Mouse (Mus musculus): Measurements from ENCODE around the gene Dnaic2. TPM values are rescaled to one million over a fixed set of nuclear protein-coding genes. Genes with fewer than 3 reads are reported as not detected.
A peak's percentile ranks its signal among the peaks of the same experiment; 100 is the strongest.

Dnaic2 gene
- total RNA-seq, 2 experiments from 2014 or later: not detected

DNA sequence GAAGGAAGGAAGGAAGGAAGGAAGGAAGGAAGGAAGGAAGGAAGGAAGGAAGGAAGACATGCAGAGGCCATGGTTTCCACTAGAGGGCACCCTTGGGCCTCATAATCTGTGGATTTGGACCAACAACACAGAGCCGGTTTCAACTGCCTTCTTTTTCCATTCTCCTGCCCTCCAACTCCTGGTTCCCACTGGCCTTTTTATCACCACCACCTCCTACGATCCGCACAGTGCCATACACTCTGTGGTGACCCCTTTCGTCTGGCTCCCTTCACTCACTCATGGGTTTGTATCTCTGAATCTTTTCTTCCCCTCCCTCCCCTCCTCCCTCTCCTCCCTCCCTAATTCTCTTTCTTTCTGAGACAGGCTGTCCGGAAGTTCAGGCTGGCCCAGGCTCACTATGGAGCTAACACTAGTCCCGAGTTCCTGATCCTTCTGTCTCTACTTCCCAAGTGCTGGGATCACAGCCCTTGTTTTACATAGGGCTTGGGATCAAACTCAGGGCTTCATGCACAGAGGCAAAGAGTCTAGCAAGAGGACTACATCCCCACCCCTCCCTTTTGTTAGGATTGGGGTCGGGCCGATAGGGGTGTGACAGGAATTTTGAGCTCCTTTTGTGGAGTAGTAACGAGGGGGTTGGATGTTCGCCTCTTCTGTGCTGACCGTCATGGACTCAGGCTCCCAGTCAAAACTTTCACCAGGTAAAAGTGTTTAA lies 9.9 kb downstream of the Dnaic2 start:
- ATAC-seq (replicated peaks; ENCODE audit: low FRiP score, poor library complexity, severe bottlenecking): no peak

DNA sequence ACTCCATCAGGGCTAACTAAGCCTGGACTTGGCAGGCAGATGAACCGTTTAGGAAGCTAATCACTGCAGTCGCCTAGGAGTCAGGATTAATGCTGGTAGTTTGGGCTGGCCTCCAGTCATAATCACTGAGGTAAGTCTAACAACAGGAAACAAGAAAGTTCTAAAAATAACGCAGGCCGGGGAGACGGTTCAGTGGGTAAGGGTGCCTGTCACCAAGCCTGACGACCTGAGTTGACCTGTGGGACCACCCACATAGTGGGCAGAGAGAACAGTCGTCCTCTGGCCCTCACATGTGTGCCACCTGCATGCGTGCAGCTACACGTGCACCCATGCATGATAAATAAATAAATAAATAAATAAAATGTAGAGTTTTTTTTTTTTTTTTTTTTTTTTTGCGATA lies 13.4 kb downstream of the Dnaic2 start:
- ATAC-seq (replicated peaks; ENCODE audit: low FRiP score, poor library complexity, severe bottlenecking): no peak

DNA sequence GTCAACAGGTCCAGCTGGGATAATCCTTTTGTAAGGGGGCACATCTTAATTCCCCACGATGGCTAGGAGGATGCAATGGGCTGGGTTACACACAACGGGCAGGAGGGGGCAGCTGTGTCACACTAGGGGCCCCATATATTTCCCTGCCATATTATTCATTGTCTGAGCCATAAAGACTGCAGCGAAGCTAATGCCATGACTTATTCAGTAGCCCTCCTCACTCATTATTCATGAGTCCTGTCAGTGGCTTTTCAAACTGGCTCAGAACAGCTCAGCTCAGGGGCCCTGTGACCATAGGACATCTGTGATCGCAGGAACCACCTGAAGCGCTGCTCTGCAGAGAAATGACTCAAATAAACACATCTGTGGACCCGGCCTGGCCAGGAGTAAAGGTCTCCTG lies 14.2 kb downstream of the Dnaic2 start:
- ATAC-seq (replicated peaks; ENCODE audit: low FRiP score, poor library complexity, severe bottlenecking): no peak

DNA sequence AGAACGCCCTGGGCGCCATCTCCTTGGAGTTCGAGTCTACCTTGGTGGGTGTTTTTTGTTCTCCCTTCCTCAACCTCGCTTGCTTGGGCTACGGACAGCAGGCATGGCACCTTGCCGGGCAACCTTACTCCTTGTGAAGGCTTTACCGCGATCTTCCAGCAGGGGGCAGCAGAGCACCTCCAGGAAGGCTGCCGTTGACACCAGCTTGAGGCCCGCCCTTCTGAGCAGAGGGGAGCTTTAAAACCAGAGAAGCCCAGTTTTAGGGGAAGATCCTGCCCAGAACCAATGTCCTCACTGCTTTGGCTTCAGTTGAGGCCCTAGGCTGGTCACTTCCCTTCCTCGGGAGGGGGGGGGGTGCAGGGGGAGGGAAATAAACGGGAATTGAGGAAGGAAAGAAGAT lies 17.9 kb downstream of the Dnaic2 start:
- peak; percentile 84 for ATAC-seq (replicated peaks; ENCODE audit: low FRiP score, poor library complexity, severe bottlenecking)

DNA sequence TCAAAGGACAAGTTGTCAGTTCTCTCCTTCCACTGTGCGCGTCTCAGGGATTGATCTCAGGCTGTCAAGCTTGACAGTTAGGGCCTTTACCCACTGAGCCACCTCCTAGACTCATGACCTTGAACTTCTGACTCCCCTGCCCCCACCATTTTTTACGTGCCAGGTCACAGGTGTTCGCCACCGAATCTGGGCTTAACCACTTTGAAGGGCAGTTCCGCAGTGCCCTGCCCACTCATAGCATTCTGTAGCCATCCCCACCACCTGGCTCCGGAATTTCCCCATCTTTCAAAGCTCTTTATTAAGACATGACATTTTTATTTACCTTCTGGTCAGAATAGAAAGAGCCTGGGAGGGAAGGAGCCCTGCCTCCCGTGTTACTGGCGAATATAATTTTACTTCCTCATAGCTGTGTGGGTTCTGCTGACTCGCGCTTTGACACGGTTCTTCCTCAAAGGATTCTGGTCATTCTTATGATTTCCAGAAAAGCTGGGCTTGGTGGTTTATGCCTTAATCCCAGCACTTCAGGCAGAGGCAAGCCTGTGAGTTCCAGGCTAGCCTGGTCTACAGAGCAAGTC lies 20.4 kb downstream of the Dnaic2 start:
- no peak for ATAC-seq (replicated peaks; ENCODE audit: low FRiP score, poor library complexity, severe bottlenecking)

DNA sequence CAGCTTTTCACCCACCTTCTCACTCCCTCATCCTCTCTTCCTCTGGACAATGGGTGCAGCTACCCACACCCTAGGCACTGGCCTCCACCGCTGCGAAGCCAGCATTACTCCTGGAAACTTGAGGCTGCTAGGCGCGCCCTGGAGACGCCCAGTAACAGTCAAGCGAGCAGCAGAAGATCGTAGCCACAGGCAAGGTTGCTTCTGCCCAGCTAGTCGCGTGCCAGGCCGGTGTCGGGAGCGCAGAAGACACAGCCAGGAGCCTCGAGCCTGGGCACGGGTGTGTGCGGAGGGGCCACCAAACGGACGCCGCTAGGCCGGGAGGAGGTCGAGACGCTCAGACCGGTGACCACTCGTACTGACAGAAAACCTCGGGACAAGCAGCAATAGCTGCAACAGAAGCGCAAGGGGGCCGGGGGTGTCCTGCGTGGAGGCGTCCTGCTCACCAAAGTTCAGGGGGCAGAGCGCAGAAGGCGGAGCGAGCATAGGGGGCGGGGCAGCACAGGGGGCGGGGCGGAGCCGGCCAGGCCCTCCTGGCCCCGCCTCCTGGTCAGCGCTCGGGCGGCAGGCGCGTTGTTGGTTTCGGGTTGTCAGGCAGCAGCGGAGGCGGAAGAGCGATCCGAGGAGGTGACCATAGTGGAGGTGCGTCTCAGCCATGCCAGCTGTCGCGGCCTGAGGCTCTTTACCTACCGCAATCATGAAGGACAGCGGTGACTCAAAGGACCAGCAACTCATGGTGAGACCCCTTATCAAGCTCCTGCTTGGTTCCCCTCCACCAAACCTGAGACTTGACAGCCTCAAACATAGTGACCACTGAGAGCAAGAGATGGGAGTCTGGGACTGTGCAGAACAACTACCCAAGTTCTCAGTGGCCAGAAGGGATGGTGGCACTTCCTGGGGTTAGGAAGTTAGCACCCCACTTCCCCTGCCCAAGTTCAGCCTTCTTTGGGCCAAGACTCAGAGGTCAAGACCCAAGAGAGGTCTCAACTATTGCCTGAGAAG lies 37.9 kb downstream of the Dnaic2 start, which contains the start of gene Kif19a:
Gene Kif19a, plus strand, starts transcription at position 569 of the 999 bp plus-strand sequence.
- ATAC-seq (replicated peaks; ENCODE audit: low FRiP score, poor library complexity, severe bottlenecking): 0 out of 2 replicates have a peak, but pooled peaks have one; percentile 54

DNA sequence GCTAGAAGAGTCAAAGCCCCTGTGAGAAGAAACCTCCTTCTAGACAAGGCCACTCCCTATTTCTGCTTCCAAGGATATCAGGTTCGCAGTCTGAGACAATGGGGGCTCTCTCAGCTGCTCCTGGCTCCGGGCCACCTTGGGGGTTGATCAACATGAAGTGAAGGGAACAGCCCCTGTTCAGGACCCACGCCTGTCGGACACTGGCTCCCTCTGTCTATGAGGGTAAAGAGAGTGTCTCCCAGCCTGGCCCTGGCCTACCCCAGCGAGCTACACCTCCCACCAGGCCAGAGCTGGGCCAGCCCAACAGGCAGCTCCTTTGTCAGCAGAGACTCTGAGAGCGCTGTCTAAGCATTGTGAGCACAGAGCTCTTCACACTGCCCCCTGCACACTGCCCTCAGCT lies 42.7 kb downstream of the Dnaic2 start:
- no peak for ATAC-seq (replicated peaks; ENCODE audit: low FRiP score, poor library complexity, severe bottlenecking)

DNA sequence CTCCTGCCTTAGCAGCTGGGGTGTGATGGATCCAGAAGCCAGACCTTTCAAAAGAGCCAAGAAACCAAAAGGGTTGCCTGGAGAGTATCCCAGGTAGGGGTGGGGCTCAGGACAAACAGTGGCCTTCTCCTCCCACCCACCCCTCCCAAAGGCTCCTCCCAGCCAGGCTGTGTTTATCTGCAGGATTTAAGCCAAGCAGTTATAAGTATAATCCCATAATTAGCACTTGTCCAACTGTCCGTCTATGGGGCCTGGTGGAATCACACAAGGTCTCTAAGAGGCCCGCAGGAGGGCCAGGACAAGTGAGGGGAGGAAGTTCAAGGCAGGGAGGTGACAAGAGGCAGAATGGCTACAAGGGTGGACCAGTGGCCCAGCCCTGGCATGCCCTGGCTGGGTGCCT lies 44.7 kb downstream of the Dnaic2 start:
- no peak for ATAC-seq (replicated peaks; ENCODE audit: low FRiP score, poor library complexity, severe bottlenecking)

DNA sequence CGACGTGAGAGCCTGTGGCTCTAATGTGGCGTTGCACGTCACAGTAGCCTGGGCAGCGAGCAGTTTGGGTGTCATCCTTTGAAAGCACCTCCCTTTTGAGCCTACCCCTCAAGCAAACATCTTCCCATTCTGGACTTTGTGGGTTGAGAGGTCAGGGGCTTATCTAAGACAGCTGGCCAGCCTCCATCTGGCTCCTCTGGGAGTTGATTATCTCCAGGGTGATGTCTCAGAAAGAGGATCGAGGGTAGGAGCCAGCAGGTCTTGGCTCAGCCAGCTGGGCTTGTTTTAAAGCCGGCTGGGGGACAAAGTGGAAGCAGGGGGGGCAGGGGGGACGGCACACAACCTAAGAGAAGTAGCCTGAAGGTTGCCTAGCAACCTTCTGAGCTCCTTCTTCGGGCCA lies 52.9 kb downstream of the Dnaic2 start:
- no peak for ATAC-seq (replicated peaks; ENCODE audit: low FRiP score, poor library complexity, severe bottlenecking)

DNA sequence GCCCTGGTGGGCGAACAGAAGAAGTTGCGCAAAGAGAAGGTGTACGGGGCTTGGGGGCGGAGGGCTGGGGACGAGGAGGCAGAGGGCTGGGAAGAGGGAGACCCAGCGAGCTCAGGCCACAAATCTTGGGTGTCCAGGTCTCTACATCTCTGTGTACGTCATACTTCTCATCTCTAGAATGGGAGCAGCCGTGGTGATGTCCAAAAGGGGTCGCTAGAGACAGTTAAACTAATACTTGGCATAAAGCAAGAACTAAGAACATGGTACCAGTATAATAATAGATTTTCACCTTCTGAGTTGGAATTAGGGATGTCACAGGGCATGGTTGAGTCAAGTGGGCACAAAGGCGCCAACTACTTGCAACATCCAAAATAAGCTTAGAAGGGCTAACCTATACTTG lies 58.7 kb downstream of the Dnaic2 start:
- no peak for ATAC-seq (replicated peaks; ENCODE audit: low FRiP score, poor library complexity, severe bottlenecking)

DNA sequence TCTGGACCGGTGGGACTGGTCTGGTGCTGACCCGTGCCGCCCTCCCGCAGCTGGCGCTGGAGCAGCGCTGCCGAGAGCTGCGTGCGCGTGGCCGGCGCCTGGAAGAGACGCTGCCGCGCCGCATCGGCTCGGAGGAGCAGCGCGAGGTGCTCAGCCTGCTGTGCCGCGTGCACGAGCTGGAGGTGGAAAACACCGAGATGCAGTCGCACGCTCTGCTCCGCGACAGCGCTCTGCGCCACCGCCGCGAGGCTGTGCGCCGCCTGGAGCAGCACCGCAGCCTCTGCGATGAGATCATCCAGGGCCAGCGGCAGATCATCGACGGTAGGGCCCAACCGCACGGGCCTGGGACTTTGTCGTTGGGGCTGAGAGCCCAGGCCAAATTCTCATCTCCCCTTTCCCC lies 59.1 kb downstream of the Dnaic2 start:
- no peak for ATAC-seq (replicated peaks; ENCODE audit: low FRiP score, poor library complexity, severe bottlenecking)

DNA sequence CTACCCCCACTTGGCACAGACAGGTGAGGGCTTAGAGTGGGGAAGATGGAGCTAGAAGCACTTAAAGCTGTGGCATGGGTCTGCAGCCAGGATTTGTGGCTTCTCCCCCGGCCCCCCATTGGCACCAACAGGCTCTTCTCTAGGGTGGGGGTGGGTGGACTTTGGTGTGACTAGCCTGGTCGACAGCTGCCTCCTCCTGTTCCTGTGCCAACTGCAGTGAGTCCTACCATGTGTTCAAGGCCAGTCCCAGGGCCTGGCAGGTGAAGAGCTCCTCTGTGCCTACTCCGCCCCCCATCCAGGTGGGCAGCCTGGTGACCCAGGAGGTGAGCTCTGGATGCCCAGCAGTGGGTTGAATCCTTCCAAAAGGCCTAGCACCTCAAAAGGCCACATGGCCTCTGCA lies 60.4 kb downstream of the Dnaic2 start:
- ATAC-seq (replicated peaks; ENCODE audit: low FRiP score, poor library complexity, severe bottlenecking): no peak

DNA sequence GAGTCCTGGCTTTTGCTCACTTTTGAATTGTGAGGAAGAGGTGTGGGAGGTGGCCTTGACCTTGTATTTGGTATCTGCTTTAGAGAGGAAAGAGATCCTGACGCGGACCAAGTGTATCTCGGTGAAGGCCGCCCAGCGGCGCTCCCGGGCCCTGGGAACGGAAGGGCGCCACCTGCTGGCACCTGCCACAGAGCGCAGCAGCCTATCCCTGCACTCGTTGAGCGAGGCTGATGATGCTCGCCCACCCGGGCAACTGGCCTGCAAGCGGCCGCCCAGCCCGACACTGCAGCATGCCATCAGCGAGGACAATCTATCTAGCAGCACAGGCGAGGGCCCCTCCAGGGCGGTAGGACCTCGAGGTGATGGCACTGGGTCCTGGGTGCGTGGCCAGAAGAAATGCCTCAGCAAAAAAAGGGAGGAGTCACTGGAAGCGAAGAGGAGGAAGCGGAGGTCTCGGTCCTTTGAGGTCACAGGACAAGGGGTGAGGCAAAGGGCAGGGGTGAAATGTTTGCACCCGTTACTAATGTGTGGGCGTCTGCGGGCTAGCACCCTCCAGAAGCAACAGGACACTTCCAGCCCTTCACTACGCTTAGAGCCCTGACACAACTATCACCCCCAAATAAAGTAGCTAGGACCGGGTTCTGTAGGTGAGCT lies 62.0 kb downstream of the Dnaic2 start:
- ATAC-seq (replicated peaks; ENCODE audit: low FRiP score, poor library complexity, severe bottlenecking): peak; percentile 53; the same call in 1 of the 2 replicates

DNA sequence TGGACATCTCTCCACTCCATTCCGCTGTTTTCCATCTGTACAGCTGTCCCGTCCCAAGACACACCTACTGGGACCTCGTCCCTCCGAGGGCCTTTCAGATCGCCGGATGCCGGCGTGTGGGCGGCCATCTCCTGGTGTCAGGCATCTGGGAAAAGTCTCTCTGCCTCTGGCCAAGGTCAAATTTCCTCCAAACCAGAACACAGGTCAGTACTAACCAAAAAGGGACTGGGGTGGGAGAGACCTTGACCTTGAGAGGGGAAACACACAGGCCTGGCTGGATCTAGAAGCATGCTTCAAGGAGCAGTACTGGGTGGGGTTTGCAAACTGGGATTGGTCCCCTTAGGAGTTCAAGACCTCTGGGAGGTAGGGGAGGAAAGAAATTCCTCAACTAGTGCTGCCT lies 62.5 kb downstream of the Dnaic2 start:
- no peak for ATAC-seq (replicated peaks; ENCODE audit: low FRiP score, poor library complexity, severe bottlenecking)

DNA sequence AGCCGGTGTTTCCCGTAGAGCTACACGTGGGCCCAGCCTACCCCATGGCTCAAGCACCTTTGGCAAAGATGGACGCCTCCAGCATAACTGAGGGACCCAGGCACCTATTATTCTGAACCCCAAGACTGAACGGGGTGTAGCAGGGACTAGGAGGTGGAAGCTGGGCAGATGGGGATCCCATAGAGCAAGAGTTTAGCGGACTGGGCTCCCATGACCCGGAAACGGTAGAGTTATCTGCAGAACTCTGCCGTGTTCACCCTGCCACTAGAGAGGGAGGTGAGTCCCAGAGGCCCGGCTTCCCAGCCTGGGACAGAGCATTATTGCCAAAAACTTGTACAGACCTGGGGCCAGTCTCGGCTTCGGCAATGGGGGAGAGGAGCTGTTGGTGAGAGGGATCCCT lies 63.0 kb downstream of the Dnaic2 start:
- no peak for ATAC-seq (replicated peaks; ENCODE audit: low FRiP score, poor library complexity, severe bottlenecking)

DNA sequence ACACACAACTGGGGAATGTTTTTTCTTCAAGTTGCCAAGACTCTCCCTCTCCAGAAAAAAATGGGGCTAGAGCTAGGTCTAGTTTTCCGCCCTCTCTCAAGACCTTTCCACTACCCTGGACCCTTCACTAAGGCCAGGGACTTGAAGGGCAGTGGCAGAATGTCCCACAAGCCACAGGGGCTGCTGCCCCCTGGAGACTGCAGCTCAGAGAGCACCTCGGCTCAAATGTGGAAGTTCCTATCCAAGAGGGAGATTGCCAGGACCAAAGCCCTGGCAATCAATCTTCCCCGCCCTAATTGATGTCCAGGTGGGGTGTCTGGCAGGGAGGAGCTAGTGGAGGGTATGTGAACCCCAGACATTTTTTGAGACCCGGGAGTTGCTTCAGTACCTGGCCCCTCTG lies 63.6 kb downstream of the Dnaic2 start:
- ATAC-seq (replicated peaks; ENCODE audit: low FRiP score, poor library complexity, severe bottlenecking): no peak

DNA sequence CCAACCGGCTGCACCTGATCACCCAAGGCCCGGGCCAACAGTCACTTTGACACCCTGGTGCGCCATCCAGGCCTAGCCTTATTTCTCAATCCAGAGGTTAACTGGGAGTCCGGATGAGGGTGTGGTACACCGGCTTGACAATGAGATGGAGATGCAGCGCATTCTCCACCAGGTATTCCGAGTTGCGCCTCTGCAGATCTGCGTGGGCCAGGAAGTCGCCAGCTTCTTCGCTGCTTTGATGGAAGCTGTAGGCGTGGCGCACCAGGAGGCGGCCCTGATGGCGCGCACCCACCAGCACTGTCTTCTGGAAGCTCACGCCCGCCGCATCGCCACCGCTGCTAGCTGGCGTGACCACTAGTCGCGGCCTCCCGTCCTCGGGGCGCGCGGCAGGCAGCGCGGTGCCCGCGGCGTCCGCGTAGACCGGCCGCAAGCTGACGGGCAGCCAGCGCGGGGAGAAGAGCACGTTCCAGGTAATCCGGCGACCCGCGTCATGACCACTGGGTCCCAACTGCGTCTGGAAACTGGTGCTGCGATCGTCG lies 64.2 kb downstream of the Dnaic2 start:
- no peak for ATAC-seq (replicated peaks; ENCODE audit: low FRiP score, poor library complexity, severe bottlenecking)

DNA sequence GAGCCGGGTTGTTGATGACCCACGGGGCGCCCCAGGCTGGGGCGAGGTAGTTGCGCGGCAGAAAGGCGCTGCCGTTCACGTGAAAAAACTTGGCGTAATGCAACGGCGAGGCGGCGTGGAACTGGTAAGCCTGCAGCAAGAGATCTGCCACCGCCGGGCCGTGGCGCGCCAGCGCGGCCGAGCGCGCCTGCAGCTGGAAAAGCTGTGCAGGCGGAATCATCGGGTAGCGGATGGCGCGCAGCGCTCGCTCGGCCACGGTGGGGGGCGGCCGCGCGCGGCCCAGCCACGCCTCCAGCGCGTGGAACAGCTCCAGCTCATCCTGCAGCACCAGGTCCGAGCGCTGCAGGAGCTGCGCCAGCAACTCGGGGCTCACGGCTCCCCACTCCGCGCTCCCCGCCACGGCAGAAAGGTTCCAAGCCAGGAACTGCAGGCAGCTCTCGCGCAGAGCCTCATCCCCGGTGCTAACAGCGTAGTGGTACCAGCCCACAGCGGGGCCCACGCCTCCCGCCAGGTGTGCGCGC lies 64.7 kb downstream of the Dnaic2 start:
- no peak for ATAC-seq (replicated peaks; ENCODE audit: low FRiP score, poor library complexity, severe bottlenecking)

DNA sequence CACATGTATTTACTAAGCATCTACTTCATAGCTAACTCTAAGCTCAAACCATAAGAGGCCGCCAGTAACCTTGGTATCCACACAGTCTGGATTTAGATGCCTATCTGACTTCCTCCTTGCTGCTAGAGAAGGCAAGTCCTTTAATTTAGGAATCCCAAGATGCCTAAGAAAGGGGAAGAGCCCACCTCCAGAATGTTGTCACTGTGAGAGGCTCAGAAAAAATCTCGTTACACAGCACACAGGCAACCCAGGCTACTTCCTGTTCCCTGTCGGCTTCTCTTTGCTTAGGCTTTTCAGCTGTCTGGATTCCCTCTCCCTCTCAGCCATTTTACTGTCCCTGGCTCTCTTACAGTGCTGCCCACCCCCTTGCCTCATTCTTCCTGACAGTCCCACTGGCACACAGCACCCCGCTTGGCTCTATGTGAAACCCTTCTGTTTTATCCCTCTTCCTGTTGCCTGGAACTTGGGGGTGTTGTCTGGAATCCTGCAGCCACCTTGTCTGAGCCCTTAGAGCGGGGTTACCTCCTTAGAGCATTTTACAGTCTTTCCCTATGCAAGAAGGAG lies 65.8 kb downstream of the Dnaic2 start:
- no peak for ATAC-seq (replicated peaks; ENCODE audit: low FRiP score, poor library complexity, severe bottlenecking)

All from erythroblast, adult 5-6 weeks (primary cell).